12 mouse cellular contexts compared by ENCODE assay signal in the genomic region with DNA sequence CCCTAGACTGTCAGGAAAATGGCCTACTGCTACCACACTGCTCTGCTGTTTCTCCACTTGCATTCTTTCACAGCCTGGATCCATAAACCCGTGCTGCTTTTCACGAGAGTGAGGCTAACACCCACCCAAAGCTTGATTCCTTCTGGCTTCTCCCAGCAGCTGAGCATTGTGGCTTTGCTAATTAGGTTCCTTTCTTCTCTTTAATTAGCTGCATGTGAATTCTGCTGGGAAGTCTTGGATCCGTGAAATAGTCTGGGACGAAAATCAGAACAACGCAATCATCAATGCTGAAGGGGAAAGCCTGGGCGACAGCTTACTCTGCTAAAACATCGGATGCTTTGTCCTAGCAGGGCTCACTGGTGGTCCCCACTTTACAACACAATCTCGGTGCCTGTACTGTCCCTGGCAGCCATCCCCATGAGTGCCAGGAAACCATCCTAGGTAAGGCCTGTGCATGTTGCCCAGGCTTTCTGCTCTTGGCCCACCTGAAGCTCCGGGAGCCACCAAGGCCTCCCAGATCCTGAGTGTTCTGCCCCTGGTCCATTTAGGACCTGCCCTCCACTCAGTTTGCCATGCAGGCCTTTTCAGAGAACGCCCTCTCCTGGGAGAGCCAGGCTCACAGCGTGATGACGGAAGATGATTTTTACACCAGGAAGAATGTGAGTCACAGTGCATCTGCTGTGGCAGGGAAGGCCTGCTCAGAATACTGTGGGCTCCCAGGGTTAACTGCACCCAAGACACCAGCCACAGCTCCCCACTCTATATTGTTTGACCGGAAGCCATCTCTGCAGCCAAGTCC. TPM values are rescaled to one million over a fixed set of nuclear protein-coding genes. Genes with fewer than 3 reads are reported as not detected.
DNase-seq lines count a peak whose midpoint lies in the region; ATAC-seq and TF ChIP-seq lines count a peak whose summit lies in the region.
"Had no signal": no experiment of that assay in that cellular context is flagged by ENCODE, and none has a peak within 500 bp of the region (broad histone marks: within the 10 kb centered on the region; RNA-seq: fewer than 3 reads in every experiment).

No protein-coding gene starts in this region.

- WGBS in forebrain, embryonic 16.5 days: 21% methylated on average over 13 of the region's 13 CpGs
- WGBS in neural tube, embryonic 13.5 days: 39% methylated on average over 13 of the region's 13 CpGs

- peak overlapping the region; percentile 33 for H3K9ac ChIP-seq in forebrain, embryonic 16.5 days (replicated peaks; ENCODE audit: low read depth, low read length)
- H3K9ac ChIP-seq in neural tube, embryonic 13.5 days: peak overlapping the region; percentile 56

- H3K4me3 ChIP-seq in forebrain, embryonic 16.5 days (replicated peaks; ENCODE audit: low read length): no peak overlapping the region
- no peak overlapping the region for H3K4me3 ChIP-seq in neural tube, embryonic 13.5 days

- no peak for TF ChIP-seq POLR2A in brain, embryonic 14.5 days (IDR thresholded peaks at IDR 0.05; ENCODE audit: borderline replicate concordance, extremely low read depth, insufficient read depth, insufficient read length, poor library complexity, severe bottlenecking)

- H3K4me2 ChIP-seq in forebrain, embryonic 16.5 days (ENCODE audit: low read length): no peak overlapping the region
- no peak overlapping the region for H3K4me2 ChIP-seq in neural tube, embryonic 13.5 days

- intact Hi-C loops in heart, postnatal 14 days (cut with DNase I): no loop called here

- DNase-seq in brain, embryonic 14.5 days (ENCODE audit: low read depth): peak; percentile 94
- DNase-seq in layer of hippocampus, postnatal 10 days (ENCODE audit: low spot score in 2 of 2): peak; percentile 57 to 68
- DNase-seq in yolk sac, embryonic 10.5 days (ENCODE audit: low spot score): no peak
- DNase-seq in heart, postnatal 4 days: no peak
- DNase-seq in heart, postnatal 14 days: no peak
- no peak for DNase-seq in kidney, adult 18-20 months
- DNase-seq: adrenal gland, postnatal 25 days; gastrocnemius, postnatal 14 days; lung, postnatal 14 days had no signal

- H3K27me3 ChIP-seq in forebrain, embryonic 16.5 days (replicated peaks; ENCODE audit: control insufficient read depth, insufficient read depth, low read length): no peaks in the 10 kb centered on the region
- H3K27me3 ChIP-seq in neural tube, embryonic 13.5 days: no peaks in the 10 kb centered on the region

- H3K27ac ChIP-seq in forebrain, embryonic 16.5 days (ENCODE audit: low read length): peak overlapping the region; percentile 95
- peak overlapping the region; percentile 94 for H3K27ac ChIP-seq in neural tube, embryonic 13.5 days (replicated peaks)

- no peak for TF ChIP-seq CTCF in brain, embryonic 14.5 days (IDR thresholded peaks at IDR 0.05; ENCODE audit: borderline replicate concordance, extremely low read depth, insufficient read depth, insufficient read length)

- ATAC-seq in forebrain, embryonic 16.5 days: peak; percentile 86
- peak; percentile 70 for ATAC-seq in neural tube, embryonic 13.5 days (ENCODE audit: low read depth)

- no peaks in the 10 kb centered on the region for H3K36me3 ChIP-seq in forebrain, embryonic 16.5 days (ENCODE audit: control insufficient read depth, insufficient read depth)
- H3K36me3 ChIP-seq in neural tube, embryonic 13.5 days: no peaks in the 10 kb centered on the region

- H3K4me1 ChIP-seq in forebrain, embryonic 16.5 days (replicated peaks; ENCODE audit: control insufficient read depth, insufficient read depth, low read length): peaks cover 28% of the 10 kb centered on the region
- H3K4me1 ChIP-seq in neural tube, embryonic 13.5 days (replicated peaks): peaks cover 41% of the 10 kb centered on the region

- no peaks in the 10 kb centered on the region for H3K9me3 ChIP-seq in forebrain, embryonic 16.5 days (ENCODE audit: control insufficient read depth, low read length)
- H3K9me3 ChIP-seq in neural tube, embryonic 13.5 days: no peaks in the 10 kb centered on the region

RNA-seq across cellular contexts. Expression of a gene that starts 12.3 kb away (rescaled TPM):
- 696 and 882 TPM in 2 replicates for polyA plus RNA-seq in brain, embryonic 14.5 days (2012; rRNA removed)
- 295 and 358 TPM in 2 replicates for polyA plus RNA-seq in forebrain, embryonic 16.5 days (2015; fragmentation: Nextera tagmentation; extraction: Ambion mirVana)
- total RNA-seq in layer of hippocampus, postnatal 10 days (2021): 100 to 1,000 TPM; 222 to 249 TPM
- 246 and 259 TPM in 2 replicates for polyA plus RNA-seq in neural tube, embryonic 13.5 days (2015; fragmentation: Nextera tagmentation; extraction: Ambion mirVana)
- total RNA-seq in heart, postnatal 4 days (2021): under 1 TPM; 0.19 to 0.25 TPM
- total RNA-seq in heart, postnatal 14 days (2021): not detected
- total RNA-seq: gastrocnemius, postnatal 14 days had no signal

RNA-seq across cellular contexts. Expression of a gene that starts 14.3 kb away (rescaled TPM):
- polyA plus RNA-seq in brain, embryonic 14.5 days (2012; rRNA removed): 5.7 and 5.8 TPM in 2 replicates
- 10.6 and 11.7 TPM in 2 replicates for polyA plus RNA-seq in forebrain, embryonic 16.5 days (2015; fragmentation: Nextera tagmentation; extraction: Ambion mirVana)
- total RNA-seq in layer of hippocampus, postnatal 10 days (2021): 1 to 10 TPM; 5.7 to 8.8 TPM
- polyA plus RNA-seq in neural tube, embryonic 13.5 days (2015; fragmentation: Nextera tagmentation; extraction: Ambion mirVana): 11.9 and 18.3 TPM in 2 replicates
- 1 to 10 TPM; 1.3 to 2.5 TPM for total RNA-seq in heart, postnatal 4 days (2021)
- under 1 TPM in 1 of 2 experiments, not detected in 1; 0.37 TPM for total RNA-seq in heart, postnatal 14 days (2021)

RNA-seq across cellular contexts. Expression of a gene that starts 22.1 kb away (rescaled TPM):
- polyA plus RNA-seq in brain, embryonic 14.5 days (2012; rRNA removed): 0.16 and 0.57 TPM in 2 replicates
- 0.56 and 2.2 TPM in 2 replicates for polyA plus RNA-seq in forebrain, embryonic 16.5 days (2015; fragmentation: Nextera tagmentation; extraction: Ambion mirVana)
- not detected for total RNA-seq in layer of hippocampus, postnatal 10 days (2021)
- polyA plus RNA-seq in neural tube, embryonic 13.5 days (2015; fragmentation: Nextera tagmentation; extraction: Ambion mirVana): 0.88 and 1.4 TPM in 2 replicates
- not detected for total RNA-seq in heart, postnatal 4 days (2021)
- total RNA-seq in heart, postnatal 14 days (2021): not detected
- total RNA-seq: adrenal gland, postnatal 25 days; gastrocnemius, postnatal 14 days; left cerebral cortex, adult 18-20 months had no signal

RNA-seq across cellular contexts. Expression of a gene that starts 22.7 kb away (rescaled TPM):
- 48.8 and 51.9 TPM in 2 replicates for polyA plus RNA-seq in brain, embryonic 14.5 days (2012; rRNA removed)
- 58.8 and 62.1 TPM in 2 replicates for polyA plus RNA-seq in forebrain, embryonic 16.5 days (2015; fragmentation: Nextera tagmentation; extraction: Ambion mirVana)
- total RNA-seq in layer of hippocampus, postnatal 10 days (2021): 10 to 100 TPM; 45.3 to 48.8 TPM
- 58.6 and 62.2 TPM in 2 replicates for polyA plus RNA-seq in neural tube, embryonic 13.5 days (2015; fragmentation: Nextera tagmentation; extraction: Ambion mirVana)
- total RNA-seq in heart, postnatal 4 days (2021): 10 to 100 TPM; 60.8 to 62.6 TPM
- total RNA-seq in heart, postnatal 14 days (2021): 10 to 100 TPM; 62.4 to 66.5 TPM

RNA-seq across cellular contexts. Expression of a gene that starts 52.8 kb away (rescaled TPM):
- 15.2 and 24.2 TPM in 2 replicates for polyA plus RNA-seq in brain, embryonic 14.5 days (2012; rRNA removed)
- polyA plus RNA-seq in forebrain, embryonic 16.5 days (2015; fragmentation: Nextera tagmentation; extraction: Ambion mirVana): 67.0 and 75.3 TPM in 2 replicates
- total RNA-seq in layer of hippocampus, postnatal 10 days (2021): 10 to 100 TPM; 43.9 to 47.7 TPM
- 51.0 and 51.9 TPM in 2 replicates for polyA plus RNA-seq in neural tube, embryonic 13.5 days (2015; fragmentation: Nextera tagmentation; extraction: Ambion mirVana)
- 1 to 10 TPM; 5.8 to 7.2 TPM for total RNA-seq in heart, postnatal 4 days (2021)
- 1 to 10 TPM; 3.8 to 4.8 TPM for total RNA-seq in heart, postnatal 14 days (2021)

Comparison
In these comparisons a context has a peak if more than half of its experiments do, and no peak if none do; other contexts are left out.
1. DNase-seq: peak in brain, embryonic 14.5 days (single experiment) and layer of hippocampus, postnatal 10 days (2 of 2); none in yolk sac, embryonic 10.5 days (single experiment), heart, postnatal 4 days (single experiment), heart, postnatal 14 days (0 of 2) and kidney, adult 18-20 months (single experiment).
2. RNA of a gene that starts 12.3 kb away (total RNA-seq): 222 to 249 TPM in layer of hippocampus, postnatal 10 days; 0.19 to 0.25 TPM in heart, postnatal 4 days and not detected in heart, postnatal 14 days; every median in the first group is over 100 times any median in the second.